Mouse (Mus musculus): ENCODE results near the gene Rab20.

DNA sequence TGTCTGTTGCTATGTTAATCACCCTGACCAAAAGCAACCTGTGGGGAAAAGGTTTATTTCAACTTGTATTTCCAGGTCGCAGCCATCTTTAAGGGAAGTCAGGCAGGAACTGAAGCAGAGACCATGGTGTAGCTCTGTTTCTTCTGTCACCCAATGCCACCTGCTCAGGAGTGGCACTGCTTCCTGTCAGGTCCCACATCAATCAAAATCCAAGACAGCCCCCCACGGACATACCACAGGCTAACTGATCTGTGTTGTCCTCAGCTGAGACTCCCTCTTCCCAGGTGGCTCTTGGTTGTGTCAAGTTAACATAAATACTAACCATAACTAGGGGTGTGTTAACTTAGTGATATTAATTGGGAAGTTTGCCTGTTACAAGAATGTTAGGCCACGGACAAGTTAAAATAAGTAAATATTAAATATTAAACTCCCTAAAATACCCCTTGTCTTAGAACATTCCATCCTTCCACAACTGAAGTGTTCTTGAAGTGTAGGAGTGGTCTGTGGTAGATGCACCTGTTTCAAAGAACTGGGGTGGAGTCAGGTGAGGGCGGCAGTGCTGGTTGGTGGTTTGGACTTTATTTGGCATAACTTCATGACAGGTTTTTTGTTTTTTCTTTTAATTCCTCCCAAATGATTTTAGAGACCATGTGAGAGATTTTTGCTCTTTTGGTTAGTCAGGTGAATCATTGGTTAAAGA, 20.4 kb upstream of the Rab20 start:
- no peak for TF ChIP-seq POLR2A (IDR thresholded peaks at IDR 0.05; ENCODE audit: insufficient read depth, low read length)
- TF ChIP-seq CTCF (IDR thresholded peaks at IDR 0.05; ENCODE audit: low read depth, low read length), result no peak
